Mouse (Mus musculus) G1E (cell line): ENCODE results near the gene Akap6.

Experiments used
- CTCF ChIP-seq: IDR thresholded peaks from 2 replicates; pipeline ENCODE4 v1.5.1; 2012; ENCODE audit warnings: low read depth, low read length, inconsistent platforms, mixed read lengths
- GATA1 ChIP-seq: IDR thresholded peaks from 2 replicates; pipeline ENCODE4 v1.6.1; 2012; ENCODE audit warnings: borderline replicate concordance, low read length, inconsistent platforms, mixed read lengths
- GATA2 ChIP-seq: IDR thresholded peaks from 2 replicates; pipeline ENCODE4 v1.6.1; 2012; ENCODE audit warnings: low read depth, low read length, inconsistent platforms, borderline replicate concordance
- POLR2AphosphoS5 ChIP-seq: IDR thresholded peaks from 2 replicates; pipeline ENCODE4 v1.6.1; 2012; ENCODE audit warnings: low read depth, low read length, inconsistent platforms; ENCODE audit not compliant: insufficient replicate concordance
- TAL1 ChIP-seq: conservative IDR thresholded peaks from 2 replicates; pipeline ENCODE4 v1.6.1; 2012; ENCODE audit warnings: low read depth, low read length, inconsistent platforms, mixed read lengths

- TF ChIP-seq TAL1 (no peak), CTCF (no peak), GATA1 (no peak), GATA2 (no peak), POLR2AphosphoS5 (no peak)
These were observed 251.5 kb downstream of the Akap6 start for GRCm38 (mm10) chr12:52950660-52951059.
